In the genomic region with DNA sequence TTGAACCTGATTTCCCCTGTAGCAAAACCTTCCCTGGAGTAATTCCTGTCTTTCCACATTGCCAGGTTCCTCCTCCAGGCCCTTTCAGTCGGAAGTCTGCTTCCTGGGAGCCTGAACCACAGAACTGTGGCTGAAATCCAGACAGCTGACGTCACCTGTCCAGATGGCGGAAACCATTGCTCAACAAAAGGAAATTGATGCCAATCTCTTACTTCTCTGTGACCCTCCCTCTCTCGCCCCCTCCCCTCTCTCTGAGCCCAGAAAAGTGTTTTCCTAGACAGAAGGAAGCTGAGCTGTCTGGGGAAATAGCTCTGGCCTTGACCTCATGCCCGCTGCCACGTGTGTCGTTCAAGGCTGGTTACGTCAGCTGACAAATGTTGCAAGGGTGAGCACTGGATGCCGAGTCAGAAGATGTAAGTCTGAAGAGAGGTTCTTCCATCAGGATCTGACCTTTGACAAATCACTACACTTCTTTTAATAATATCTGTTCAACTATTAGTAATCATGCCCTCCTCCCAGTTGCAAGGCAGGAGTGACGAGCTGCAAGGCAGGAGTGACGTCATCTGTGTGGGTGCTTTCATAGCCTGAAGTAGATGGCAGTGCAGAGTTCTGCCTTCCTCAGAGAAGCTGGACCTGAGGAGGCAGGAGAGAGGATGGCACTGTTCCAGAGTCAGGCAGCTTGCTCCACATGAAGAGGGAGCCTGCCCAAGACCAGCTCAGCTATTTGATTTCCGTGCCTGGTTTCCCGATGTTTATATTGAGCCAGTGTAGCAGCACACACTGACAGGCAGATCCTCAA, we compare ENCODE assay signal across 8 mouse cellular contexts. TPM values are rescaled to one million over a fixed set of nuclear protein-coding genes. Genes with fewer than 3 reads are reported as not detected.
A peak's percentile ranks its signal among the peaks of the same experiment; 100 is the strongest.
DNase-seq lines count a peak whose midpoint lies in the region; ATAC-seq lines count a peak whose summit lies in the region.

No protein-coding gene starts in this region.

- H3K9me3 ChIP-seq in limb, embryonic 11.5 days (ENCODE audit: control insufficient read depth, low read length), result no peaks in the 10 kb centered on the region
- H3K9me3 ChIP-seq in limb, embryonic 10.5 days (replicated peaks), result no peaks in the 10 kb centered on the region
- no peaks in the 10 kb centered on the region for H3K9me3 ChIP-seq in embryonic facial prominence, embryonic 14.5 days (ENCODE audit: control insufficient read depth, low read length)
- H3K9me3 ChIP-seq in neural tube, embryonic 13.5 days, result no peaks in the 10 kb centered on the region

- no peak overlapping the region for H3K4me2 ChIP-seq in limb, embryonic 11.5 days (ENCODE audit: low read depth, severe bottlenecking)
- no peak overlapping the region; the same call in 1 of the 2 replicates for H3K4me2 ChIP-seq in embryonic facial prominence, embryonic 14.5 days (ENCODE audit: low read depth, low read length)
- H3K4me2 ChIP-seq in neural tube, embryonic 13.5 days, result no peak overlapping the region

- H3K36me3 ChIP-seq in limb, embryonic 11.5 days (ENCODE audit: control insufficient read depth, insufficient read depth, low read length), result no peaks in the 10 kb centered on the region
- no peaks in the 10 kb centered on the region for H3K36me3 ChIP-seq in limb, embryonic 10.5 days
- no peaks in the 10 kb centered on the region for H3K36me3 ChIP-seq in embryonic facial prominence, embryonic 14.5 days (ENCODE audit: control insufficient read depth, insufficient read depth, low read length)
- H3K36me3 ChIP-seq in neural tube, embryonic 13.5 days, result no peaks in the 10 kb centered on the region

- no peaks in the 10 kb centered on the region for H3K4me1 ChIP-seq in limb, embryonic 11.5 days (ENCODE audit: control insufficient read depth, insufficient read depth, low read length)
- 0 out of 2 replicates have a peak, but pooled peaks cover 6% of the 10 kb centered on the region for H3K4me1 ChIP-seq in limb, embryonic 10.5 days
- peaks cover 15% of the 10 kb centered on the region for H3K4me1 ChIP-seq in embryonic facial prominence, embryonic 14.5 days (ENCODE audit: control insufficient read depth, insufficient read depth, low read length)
- peaks cover 6% of the 10 kb centered on the region; the same call in 1 of the 2 replicates for H3K4me1 ChIP-seq in neural tube, embryonic 13.5 days (replicated peaks)

- no peaks in the 10 kb centered on the region for H3K27me3 ChIP-seq in limb, embryonic 11.5 days (ENCODE audit: control insufficient read depth, insufficient read depth, low read length)
- no peaks in the 10 kb centered on the region for H3K27me3 ChIP-seq in limb, embryonic 10.5 days (ENCODE audit: low read depth, poor library complexity, severe bottlenecking)
- no peaks in the 10 kb centered on the region for H3K27me3 ChIP-seq in embryonic facial prominence, embryonic 14.5 days (replicated peaks; ENCODE audit: control insufficient read depth, insufficient read depth, low read length)
- H3K27me3 ChIP-seq in neural tube, embryonic 13.5 days, result no peaks in the 10 kb centered on the region

- H3K27ac ChIP-seq in limb, embryonic 11.5 days (replicated peaks; ENCODE audit: low read depth, low read length), result no peak overlapping the region
- H3K27ac ChIP-seq in limb, embryonic 10.5 days, result no peak overlapping the region
- peak overlapping the region; percentile 54 for H3K27ac ChIP-seq in embryonic facial prominence, embryonic 14.5 days (replicated peaks; ENCODE audit: low read depth, low read length)
- H3K27ac ChIP-seq in neural tube, embryonic 13.5 days (replicated peaks), result peak overlapping the region; percentile 23; the same call in 1 of the 2 replicates

- H3K4me3 ChIP-seq in limb, embryonic 11.5 days (ENCODE audit: low read depth, low read length), result no peak overlapping the region
- H3K4me3 ChIP-seq in limb, embryonic 10.5 days, result no peak overlapping the region
- H3K4me3 ChIP-seq in embryonic facial prominence, embryonic 14.5 days (ENCODE audit: low read depth, low read length), result no peak overlapping the region
- H3K4me3 ChIP-seq in neural tube, embryonic 13.5 days, result no peak overlapping the region

- intact Hi-C loops in left cerebral cortex, postnatal 4 days (cut with DNase I), result no loop called here

- peak; percentile 23 for DNase-seq in limb, embryonic 11.5 days (ENCODE audit: low spot score)
- DNase-seq in limb, embryonic 10.5 days (ENCODE audit: low spot score), result no peak
- DNase-seq in embryonic facial prominence, embryonic 14.5 days (ENCODE audit: low spot score), result peak; percentile 84
- DNase-seq in heart, adult 8-10 months (ENCODE audit: low spot score), result peak; percentile 91
- peak; percentile 61 for DNase-seq in kidney, adult 8-10 months
- DNase-seq in left cerebral cortex, postnatal 4 days, result peak; percentile 90
- peak; percentile 62 to 79 for DNase-seq in urinary bladder, postnatal 4 days (ENCODE audit: low spot score in 2 of 2)

- WGBS in limb, embryonic 11.5 days, result 63% methylated on average over 13 of the region's 13 CpGs
- WGBS in limb, embryonic 10.5 days, result 70% methylated on average over 13 of the region's 13 CpGs
- WGBS in embryonic facial prominence, embryonic 14.5 days, result 38% methylated on average over 13 of the region's 13 CpGs
- 63% methylated on average over 13 of the region's 13 CpGs for WGBS in neural tube, embryonic 13.5 days

- 0 out of 2 replicates have a peak, but pooled peaks have one; percentile 39 for ATAC-seq in limb, embryonic 11.5 days (ENCODE audit: insufficient number of reproducible peaks, low FRiP score, low TSS enrichment, low read depth)
- peak; percentile 64 for ATAC-seq in embryonic facial prominence, embryonic 14.5 days (ENCODE audit: low read depth)
- ATAC-seq in neural tube, embryonic 13.5 days (ENCODE audit: low read depth), result no peak

- H3K9ac ChIP-seq in limb, embryonic 11.5 days (ENCODE audit: low read length), result no peak overlapping the region
- no peak overlapping the region for H3K9ac ChIP-seq in embryonic facial prominence, embryonic 14.5 days (ENCODE audit: low read depth, low read length)
- H3K9ac ChIP-seq in neural tube, embryonic 13.5 days, result peak overlapping the region; percentile 17; the same call in 1 of the 2 replicates

RNA-seq across cellular contexts. Expression of gene Ier3, which starts 44.5 kb away (rescaled TPM):
- 2.7 and 3.1 TPM in 2 replicates for polyA plus RNA-seq in limb, embryonic 11.5 days (2014; fragmentation: Nextera tagmentation; extraction: Ambion mirVana)
- 4.5 and 5.5 TPM in 2 replicates for polyA plus RNA-seq in limb, embryonic 10.5 days (2016; fragmentation: Nextera tagmentation; extraction: Ambion mirVana)
- polyA plus RNA-seq in embryonic facial prominence, embryonic 14.5 days (2014; fragmentation: Nextera tagmentation; extraction: Ambion mirVana), result 10.1 and 10.3 TPM in 2 replicates
- 10 to 100 TPM; 31.3 to 64.3 (median 38.9) TPM for total RNA-seq in heart, adult 8-10 months (2022)
- 1 to 10 TPM; 4.8 to 5.1 TPM for total RNA-seq in left cerebral cortex, postnatal 4 days (2021)
- 11.2 and 11.6 TPM in 2 replicates for polyA plus RNA-seq in neural tube, embryonic 13.5 days (2015; fragmentation: Nextera tagmentation; extraction: Ambion mirVana)

RNA-seq across cellular contexts. Expression of gene Flot1, which starts 46.0 kb away (rescaled TPM):
- 47.1 and 47.8 TPM in 2 replicates for polyA plus RNA-seq in limb, embryonic 11.5 days (2014; fragmentation: Nextera tagmentation; extraction: Ambion mirVana)
- polyA plus RNA-seq in limb, embryonic 10.5 days (2016; fragmentation: Nextera tagmentation; extraction: Ambion mirVana), result 43.0 and 49.7 TPM in 2 replicates
- polyA plus RNA-seq in embryonic facial prominence, embryonic 14.5 days (2014; fragmentation: Nextera tagmentation; extraction: Ambion mirVana), result 49.0 and 49.5 TPM in 2 replicates
- total RNA-seq in heart, adult 8-10 months (2022), result 100 to 1,000 TPM; 154 to 174 (median 157) TPM
- total RNA-seq in left cerebral cortex, postnatal 4 days (2021), result 100 to 1,000 TPM; 113 TPM
- 93.6 and 96.5 TPM in 2 replicates for polyA plus RNA-seq in neural tube, embryonic 13.5 days (2015; fragmentation: Nextera tagmentation; extraction: Ambion mirVana)

Comparison
In these comparisons a context has a peak if more than half of its experiments do, and no peak if none do; other contexts are left out.
1. H3K27ac ChIP-seq: peak in embryonic facial prominence, embryonic 14.5 days (single experiment) and neural tube, embryonic 13.5 days (single experiment); none in limb, embryonic 11.5 days (single experiment) and limb, embryonic 10.5 days (single experiment).